Mouse (Mus musculus) lung, adult 2 months (tissue): ENCODE measurements around the gene Vps72.

Experiments used
- CTCF ChIP-seq: fragments of 200-500 bp; IDR thresholded peaks from 2 replicates; pipeline ENCODE4 v1.5.1; 2011; ENCODE audit warnings: mild to moderate bottlenecking, low read length, control low read depth; ENCODE audit not compliant: insufficient read depth
- POLR2A ChIP-seq: fragments of 200-500 bp; IDR thresholded peaks from 2 replicates; pipeline ENCODE4 v1.6.1; 2011; ENCODE audit warnings: low read depth, mild to moderate bottlenecking, control low read depth, low read length, borderline replicate concordance; ENCODE audit errors: extremely low read depth

DNA sequence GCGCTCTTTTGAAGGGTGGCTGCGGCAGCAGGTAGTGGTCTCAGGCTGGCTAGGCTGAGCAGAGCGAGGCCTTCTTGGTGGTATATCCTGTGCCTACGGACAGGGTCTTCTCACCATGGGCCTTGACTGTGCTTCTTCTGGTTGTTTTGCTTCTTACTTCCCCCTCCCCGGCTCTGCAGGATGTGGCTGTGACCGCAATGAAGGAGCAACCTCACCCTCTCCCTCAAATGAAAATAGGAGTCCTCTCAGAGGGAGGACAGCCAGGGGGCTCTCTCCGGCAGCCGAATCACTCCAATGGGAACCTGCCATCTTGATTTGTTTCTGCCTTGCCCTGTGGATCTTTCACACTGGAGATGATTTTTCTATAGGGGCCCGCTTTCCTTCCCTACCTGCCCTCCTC lies 30.7 kb downstream of the Vps72 start:
- TF ChIP-seq POLR2A (no peak), CTCF (no peak)
